Mouse (Mus musculus): ENCODE data around the gene Terf2. TPM values are rescaled to one million over a fixed set of nuclear protein-coding genes. Genes with fewer than 3 reads are reported as not detected.
"Not testable (repeated sequence)": the region's sequence is repeated elsewhere in the genome, so short reads cannot be mapped to it uniquely, and the experiment has no call there.

The Terf2 gene
- polyA plus RNA-seq, 1 experiment from 2014 or later, result 18.8 TPM

GRCm38 (mm10) chr8:107035641-107036040, 60.7 kb downstream of the Terf2 start:
- Histone ChIP-seq H3K36me3 (ENCODE audit: control insufficient read depth, insufficient read depth, low read length) (peaks cover 7% of the 10 kb centered on the region; the same call in 1 of the 2 replicates), H3K4me1 (replicated peaks; ENCODE audit: control insufficient read depth, insufficient read depth, low read length) (0 out of 2 replicates have a peak, but pooled peaks cover 4% of the 10 kb centered on the region), H3K27ac (ENCODE audit: low read depth, low read length) (no peak overlapping the region), H3K4me2 (replicated peaks; ENCODE audit: low read depth, low read length) (no peak overlapping the region; the same call in 1 of the 2 replicates), H3K9me3 (ENCODE audit: control insufficient read depth, low read length) (no peaks in the 10 kb centered on the region), H3K27me3 (ENCODE audit: control insufficient read depth, insufficient read depth, low read length) (no peaks in the 10 kb centered on the region), H3K4me3 (ENCODE audit: low read depth, low read length) (no peak overlapping the region), H3K9ac (ENCODE audit: low read depth, low read length) (no peak overlapping the region)
- ATAC-seq (ENCODE audit: low FRiP score), result no peak
- WGBS, result 91% methylated on average over 3 of the region's 3 CpGs
- DNase-seq (ENCODE audit: low spot score), result no peak

- not testable (repeated sequence) for ATAC-seq (ENCODE audit: low FRiP score)
- 98% methylated on average over 2 of the region's 2 CpGs for WGBS
Observed at GRCm38 (mm10) chr8:107033609-107034008, 62.7 kb downstream of the Terf2 start.

GRCm38 (mm10) chr8:107031577-107032090, 64.7 kb downstream of the Terf2 start:
- Histone ChIP-seq H3K4me3 (ENCODE audit: low read depth, low read length) (peak overlapping the region; percentile 97), H3K27ac (ENCODE audit: low read depth, low read length) (peak overlapping the region; percentile 74), H3K27me3 (ENCODE audit: control insufficient read depth, insufficient read depth, low read length) (no peaks in the 10 kb centered on the region), H3K36me3 (ENCODE audit: control insufficient read depth, insufficient read depth, low read length) (no peaks in the 10 kb centered on the region), H3K9ac (ENCODE audit: low read depth, low read length) (peak overlapping the region; percentile 93), H3K9me3 (ENCODE audit: control insufficient read depth, low read length) (no peaks in the 10 kb centered on the region), H3K4me2 (replicated peaks; ENCODE audit: low read depth, low read length) (peak overlapping the region; percentile 83), H3K4me1 (replicated peaks; ENCODE audit: control insufficient read depth, insufficient read depth, low read length) (0 out of 2 replicates have a peak, but pooled peaks cover 4% of the 10 kb centered on the region)
- ATAC-seq (ENCODE audit: low FRiP score) (no peak), DNase-seq (ENCODE audit: low spot score) (no peak)
- under 1% methylated on average over 36 of the region's 40 CpGs for whole genome bisulfite sequencing

More at GRCm38 (mm10) chr8:107033609-107034008, 62.7 kb downstream of the Terf2 start:
- not testable (repeated sequence) for H3K27ac ChIP-seq (ENCODE audit: low read depth, low read length); DNase-seq (ENCODE audit: low spot score); H3K9ac ChIP-seq (ENCODE audit: low read depth, low read length); H3K9me3 ChIP-seq (ENCODE audit: control insufficient read depth, low read length); H3K4me2 ChIP-seq (replicated peaks; ENCODE audit: low read depth, low read length); H3K4me1 ChIP-seq (replicated peaks; ENCODE audit: control insufficient read depth, insufficient read depth, low read length); H3K4me3 ChIP-seq (ENCODE audit: low read depth, low read length); H3K27me3 ChIP-seq (ENCODE audit: control insufficient read depth, insufficient read depth, low read length); H3K36me3 ChIP-seq (ENCODE audit: control insufficient read depth, insufficient read depth, low read length)

GRCm38 (mm10) chr8:107030650-107031576, 65.4 kb downstream of the Terf2 start, which contains the start of gene Vps4a:
Gene Vps4a, plus strand, starts transcription at chr8:107031222.
- H3K4me3 ChIP-seq (ENCODE audit: low read depth, low read length), result peak within 1 kb of the TSS; percentile 97
- peak; percentile 97 for DNase-seq (ENCODE audit: low spot score)
- no peaks in the 10 kb centered on the region for H3K36me3 ChIP-seq (ENCODE audit: control insufficient read depth, insufficient read depth, low read length)
- ATAC-seq (ENCODE audit: low FRiP score), result peak; percentile 96
- H3K9ac ChIP-seq (ENCODE audit: low read depth, low read length), result peak within 1 kb of the TSS; percentile 93
- peak within 1 kb of the TSS; percentile 74 for H3K27ac ChIP-seq (ENCODE audit: low read depth, low read length)
- H3K9me3 ChIP-seq (ENCODE audit: control insufficient read depth, low read length), result no peaks in the 10 kb centered on the region
- H3K27me3 ChIP-seq (ENCODE audit: control insufficient read depth, insufficient read depth, low read length), result no peaks in the 10 kb centered on the region
- 0 out of 2 replicates have a peak, but pooled peaks cover 4% of the 10 kb centered on the region for H3K4me1 ChIP-seq (replicated peaks; ENCODE audit: control insufficient read depth, insufficient read depth, low read length)
- WGBS, result 5% methylated on average over 62 of the region's 66 CpGs
- H3K4me2 ChIP-seq (replicated peaks; ENCODE audit: low read depth, low read length), result peak within 1 kb of the TSS; percentile 83

- no peak overlapping the region for H3K9ac ChIP-seq (ENCODE audit: low read depth, low read length)
- WGBS, result 79% methylated on average over 5 of the region's 5 CpGs
- no peaks in the 10 kb centered on the region for H3K27me3 ChIP-seq (ENCODE audit: control insufficient read depth, insufficient read depth, low read length)
- no peak overlapping the region for H3K4me2 ChIP-seq (replicated peaks; ENCODE audit: low read depth, low read length)
- H3K4me1 ChIP-seq (replicated peaks; ENCODE audit: control insufficient read depth, insufficient read depth, low read length), result 0 out of 2 replicates have a peak, but pooled peaks cover 4% of the 10 kb centered on the region
- DNase-seq (ENCODE audit: low spot score) (no peak), ATAC-seq (ENCODE audit: low FRiP score) (no peak)
- no peak overlapping the region for H3K4me3 ChIP-seq (ENCODE audit: low read depth, low read length)
- no peaks in the 10 kb centered on the region for H3K9me3 ChIP-seq (ENCODE audit: control insufficient read depth, low read length)
- H3K36me3 ChIP-seq (ENCODE audit: control insufficient read depth, insufficient read depth, low read length), result no peaks in the 10 kb centered on the region
- H3K27ac ChIP-seq (ENCODE audit: low read depth, low read length), result no peak overlapping the region
Observed at GRCm38 (mm10) chr8:107030058-107030457, 66.3 kb downstream of the Terf2 start.

GRCm38 (mm10) chr8:107029310-107029709, 67.0 kb downstream of the Terf2 start:
- Histone ChIP-seq H3K9ac (ENCODE audit: low read depth, low read length) (no peak overlapping the region), H3K36me3 (ENCODE audit: control insufficient read depth, insufficient read depth, low read length) (no peaks in the 10 kb centered on the region), H3K9me3 (ENCODE audit: control insufficient read depth, low read length) (no peaks in the 10 kb centered on the region), H3K27me3 (ENCODE audit: control insufficient read depth, insufficient read depth, low read length) (no peaks in the 10 kb centered on the region), H3K4me2 (replicated peaks; ENCODE audit: low read depth, low read length) (no peak overlapping the region), H3K4me3 (ENCODE audit: low read depth, low read length) (no peak overlapping the region), H3K27ac (ENCODE audit: low read depth, low read length) (no peak overlapping the region), H3K4me1 (replicated peaks; ENCODE audit: control insufficient read depth, insufficient read depth, low read length) (0 out of 2 replicates have a peak, but pooled peaks cover 4% of the 10 kb centered on the region)
- ATAC-seq (ENCODE audit: low FRiP score) (no peak), DNase-seq (ENCODE audit: low spot score) (no peak)
- WGBS, result 88% methylated on average over 3 of the region's 3 CpGs

- 91% methylated on average over 8 of the region's 8 CpGs for WGBS
- no peak overlapping the region for H3K27ac ChIP-seq (ENCODE audit: low read depth, low read length)
- H3K4me3 ChIP-seq (ENCODE audit: low read depth, low read length), result no peak overlapping the region
- no peaks in the 10 kb centered on the region for H3K27me3 ChIP-seq (ENCODE audit: control insufficient read depth, insufficient read depth, low read length)
- no peaks in the 10 kb centered on the region for H3K36me3 ChIP-seq (ENCODE audit: control insufficient read depth, insufficient read depth, low read length)
- DNase-seq (ENCODE audit: low spot score) (no peak), ATAC-seq (ENCODE audit: low FRiP score) (no peak)
- H3K4me1 ChIP-seq (replicated peaks; ENCODE audit: control insufficient read depth, insufficient read depth, low read length), result no peaks in the 10 kb centered on the region
- no peak overlapping the region for H3K9ac ChIP-seq (ENCODE audit: low read depth, low read length)
- H3K4me2 ChIP-seq (replicated peaks; ENCODE audit: low read depth, low read length), result no peak overlapping the region
- H3K9me3 ChIP-seq (ENCODE audit: control insufficient read depth, low read length), result no peaks in the 10 kb centered on the region
Observed at GRCm38 (mm10) chr8:107023479-107023878, 72.9 kb downstream of the Terf2 start.
